Mouse (Mus musculus) bone marrow macrophage, adult 2 months (primary cell): ENCODE measurements around the gene Dnajc5g. TPM values are rescaled to one million over a fixed set of nuclear protein-coding genes. Genes with fewer than 3 reads are reported as not detected.

Source experiments
- H3K27ac ChIP-seq: 2 replicates; pipeline ENCODE4 v1.5.1; 2012; ENCODE audit warnings: low read depth, low read length; ENCODE audit not compliant: insufficient read depth
- H3K4me1 ChIP-seq: 2 replicates; pipeline ENCODE4 v1.6.1; 2012; ENCODE audit warnings: low read length; ENCODE audit not compliant: control insufficient read depth, insufficient read depth
- H3K4me3 ChIP-seq: 2 replicates; pipeline ENCODE4 v1.5.1; 2012; ENCODE audit warnings: mild to moderate bottlenecking, low read length, moderate library complexity; ENCODE audit not compliant: insufficient read depth
- CTCF ChIP-seq: IDR thresholded peaks from 2 replicates; pipeline ENCODE4 v1.5.1; 2012; ENCODE audit warnings: low read depth, mild to moderate bottlenecking, low read length, moderate library complexity
- POLR2A ChIP-seq: IDR thresholded peaks from 2 replicates; pipeline ENCODE4 v1.6.1; 2012; ENCODE audit warnings: mild to moderate bottlenecking, low read depth, low read length, borderline replicate concordance
- polyA plus RNA-seq: library from polyadenylated mRNA; stranded (reverse); fragments of >200 nt; gene quantifications from 2 replicates; pipeline ENCODE4 v1.2.4, GENCODE M21; 2012; ENCODE audit not compliant: missing spikeins, insufficient read depth, insufficient read length

The Dnajc5g gene
- polyA plus RNA-seq, 1 experiment = not detected

- no peak overlapping the region for H3K4me3 ChIP-seq
- H3K4me1 ChIP-seq = peaks cover 5% of the 10 kb centered on the region
- no peak for TF ChIP-seq CTCF
- TF ChIP-seq POLR2A = no peak
- H3K27ac ChIP-seq = no peak overlapping the region
Observed at GRCm38 (mm10) chr5:31082935-31083625, 23.0 kb upstream of the Dnajc5g start.

- TF ChIP-seq POLR2A (no peak), CTCF (no peak)
- Histone ChIP-seq H3K27ac (no peak overlapping the region), H3K4me3 (no peak overlapping the region), H3K4me1 (peaks cover 5% of the 10 kb centered on the region)
Observed at GRCm38 (mm10) chr5:31083949-31084348, 22.1 kb upstream of the Dnajc5g start.

GRCm38 (mm10) chr5:31086606-31087005, 19.5 kb upstream of the Dnajc5g start:
- Histone ChIP-seq H3K27ac (no peak overlapping the region), H3K4me3 (no peak overlapping the region), H3K4me1 (peaks cover 5% of the 10 kb centered on the region)
- TF ChIP-seq POLR2A (no peak), CTCF (no peak)

GRCm38 (mm10) chr5:31087131-31087530, 19.0 kb upstream of the Dnajc5g start:
- no peak overlapping the region for H3K27ac ChIP-seq
- no peak overlapping the region for H3K4me3 ChIP-seq
- TF ChIP-seq CTCF (no peak), POLR2A (no peak)
- H3K4me1 ChIP-seq = peaks cover 5% of the 10 kb centered on the region

DNA sequence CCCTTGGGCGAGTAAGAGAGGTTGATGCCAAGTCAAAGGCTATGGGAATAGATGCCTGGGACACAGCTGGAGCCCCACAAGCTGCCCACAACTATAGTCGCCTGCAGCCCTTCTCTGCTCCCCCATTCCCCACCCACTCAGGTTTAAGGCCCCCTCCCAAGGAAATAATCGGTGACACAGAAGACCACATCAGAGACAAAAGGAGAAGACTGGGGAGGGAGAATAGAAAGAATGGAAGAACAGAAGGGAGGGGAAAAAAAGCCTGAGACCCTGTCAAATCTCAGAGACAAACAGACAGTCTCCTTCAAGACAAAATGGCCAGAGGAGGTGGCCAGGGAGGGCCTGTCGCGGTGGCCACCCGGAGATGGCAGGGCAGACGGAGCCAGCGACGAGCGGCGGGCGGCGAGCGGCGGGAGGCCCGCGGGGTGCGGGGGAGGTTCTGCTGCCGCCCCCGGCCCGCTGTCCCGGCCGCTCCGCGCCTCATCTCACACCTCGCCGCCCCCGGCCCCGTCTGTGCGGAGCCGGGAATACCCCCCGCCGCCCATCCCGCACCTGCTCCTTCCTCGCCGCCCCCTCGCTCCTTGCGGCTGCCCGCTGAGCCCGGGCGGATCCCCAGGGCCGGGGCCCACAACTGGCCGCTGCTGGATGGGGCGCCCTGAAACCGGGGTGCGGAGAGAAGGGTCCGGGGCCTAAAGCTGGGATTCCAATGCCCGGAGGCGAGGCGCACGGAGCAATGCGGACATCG, 13.7 kb upstream of the Dnajc5g start:
- no peak overlapping the region for H3K4me3 ChIP-seq
- no peak for TF ChIP-seq POLR2A
- no peak for TF ChIP-seq CTCF
- peaks cover 2% of the 10 kb centered on the region; the same call in 1 of the 2 replicates for H3K4me1 ChIP-seq
- H3K27ac ChIP-seq = no peak overlapping the region

GRCm38 (mm10) chr5:31093151-31094041, 12.7 kb upstream of the Dnajc5g start:
- Histone ChIP-seq H3K4me1 (peaks cover 2% of the 10 kb centered on the region; the same call in 1 of the 2 replicates), H3K4me3 (no peak overlapping the region), H3K27ac (no peak overlapping the region)
- TF ChIP-seq CTCF (no peak), POLR2A (no peak)

DNA sequence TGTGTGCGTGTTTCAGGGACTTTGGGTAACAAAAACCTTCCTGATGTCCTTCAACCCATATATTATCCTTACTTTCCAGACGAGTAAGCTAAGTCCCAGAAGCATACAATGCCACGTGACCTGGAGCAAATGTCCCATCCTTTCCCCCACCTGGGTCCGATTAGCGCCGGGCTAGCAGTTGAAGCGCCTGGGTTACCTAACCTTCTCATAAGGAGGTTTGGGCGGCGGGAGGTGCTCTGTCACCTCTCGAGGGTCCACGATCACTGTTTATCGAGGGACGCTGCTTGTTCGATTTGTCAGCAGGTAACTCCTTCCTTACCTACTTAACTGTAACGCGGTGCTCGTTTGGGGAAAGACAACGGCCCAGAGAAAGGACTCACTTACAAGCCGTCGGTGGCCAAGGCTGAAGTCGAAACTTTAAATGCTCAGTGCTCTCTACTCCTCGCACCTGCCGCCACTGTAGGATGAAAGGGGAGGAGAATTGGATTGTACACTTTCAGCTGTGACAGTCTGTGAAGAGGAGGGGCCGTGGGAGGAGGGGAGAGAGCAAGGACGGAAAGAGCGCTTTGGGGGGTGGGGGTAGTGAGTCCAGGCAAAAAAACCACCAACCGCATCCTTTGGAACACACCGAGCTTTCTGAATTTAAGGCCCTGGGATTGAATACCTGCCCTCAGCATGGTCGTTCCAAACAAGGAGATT, 11.8 kb upstream of the Dnajc5g start:
- H3K4me1 ChIP-seq = peaks cover 2% of the 10 kb centered on the region; the same call in 1 of the 2 replicates
- peak overlapping the region; percentile 33 for H3K4me3 ChIP-seq
- TF ChIP-seq POLR2A = no peak
- no peak for TF ChIP-seq CTCF
- H3K27ac ChIP-seq = no peak overlapping the region

- TF ChIP-seq POLR2A = no peak
- no peak for TF ChIP-seq CTCF
- H3K4me1 ChIP-seq = peaks cover 2% of the 10 kb centered on the region; the same call in 1 of the 2 replicates
- no peak overlapping the region for H3K27ac ChIP-seq
- peak overlapping the region; percentile 50 for H3K4me3 ChIP-seq
Observed at GRCm38 (mm10) chr5:31094799-31095691, 11.0 kb upstream of the Dnajc5g start.
